Mouse (Mus musculus) left cerebral cortex, adult 18-20 months (tissue): ENCODE results near the gene Sgcb. TPM values are rescaled to one million over a fixed set of nuclear protein-coding genes. Genes with fewer than 3 reads are reported as not detected.

Experiments used
- DNase-seq, 2 experiments: peaks; one replicate each; pipeline ENCODE4 v3.0.0; 2021 to 2022; ENCODE audit warnings: low spot score in 2 of 2, mixed read lengths in 1 of 2
- long read RNA-seq, 2 experiments: library from polyadenylated mRNA; stranded (forward); transcript quantifications; one replicate each; pipeline ENCODE4 v2.0.0; 2021
- total RNA-seq, 2 experiments: library from RNA; stranded (reverse); gene quantifications; 2 replicates each; pipeline ENCODE4 v1.2.3; 2021

The Sgcb gene
- total RNA-seq: 10 to 100 TPM; 40.2 to 43.2 TPM
- long read RNA-seq, experiment 1, transcript Sgcb-201 (6 exons, 3,786 nt): major isoform, 64 of 83 reads
- long read RNA-seq, experiment 1, partial matches to known transcripts: 9 of 83 reads
- long read RNA-seq, experiment 1, other reads (novel, unspliced or antisense): 10 of 83 reads
- long read RNA-seq, experiment 2, transcript Sgcb-201 (6 exons, 3,786 nt): major isoform, 51 of 69 reads
- long read RNA-seq, experiment 2, partial matches to known transcripts: 5 of 69 reads
- long read RNA-seq, experiment 2, other reads (novel, unspliced or antisense): 13 of 69 reads

DNA sequence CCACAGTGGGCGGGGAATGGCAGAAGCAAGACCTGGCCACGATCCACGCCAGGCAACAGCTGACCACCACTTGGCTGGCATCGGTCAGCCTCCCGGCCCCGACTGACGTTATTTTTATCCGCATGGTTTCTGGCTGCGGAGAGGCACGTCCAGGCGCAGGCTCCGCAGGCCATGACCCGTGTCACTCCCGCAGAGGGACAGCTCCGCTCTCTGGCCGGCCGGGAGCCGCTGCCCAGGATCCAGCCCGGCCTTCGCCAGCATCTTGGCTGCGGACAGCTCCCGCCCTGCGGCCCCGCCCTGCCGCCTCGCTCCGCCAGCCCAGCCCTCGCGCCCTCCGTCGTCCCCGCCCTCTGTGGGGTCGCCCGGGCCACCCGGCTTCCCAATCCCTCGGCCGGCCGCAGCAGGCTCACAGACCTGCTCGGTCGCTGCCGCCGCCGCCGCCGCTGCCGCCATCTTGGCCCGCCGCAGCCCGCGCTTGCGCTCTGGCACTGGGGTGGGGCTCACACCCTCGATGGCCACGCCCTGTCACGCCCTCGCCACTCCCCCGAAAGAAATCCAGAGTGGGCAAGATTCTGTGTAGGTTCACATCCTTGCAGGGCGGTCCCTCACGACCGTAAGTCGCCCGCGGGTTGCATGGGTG lies at the start of gene Sgcb:
TSS of gene Sgcb (minus strand) at position 530 of the 640 bp plus-strand sequence.
- peak; percentile 86 to 87 for DNase-seq

- no peak for DNase-seq
Measured at GRCm38 (mm10) chr5:73694254-73695015, 46.8 kb upstream of the Sgcb start.

DNA sequence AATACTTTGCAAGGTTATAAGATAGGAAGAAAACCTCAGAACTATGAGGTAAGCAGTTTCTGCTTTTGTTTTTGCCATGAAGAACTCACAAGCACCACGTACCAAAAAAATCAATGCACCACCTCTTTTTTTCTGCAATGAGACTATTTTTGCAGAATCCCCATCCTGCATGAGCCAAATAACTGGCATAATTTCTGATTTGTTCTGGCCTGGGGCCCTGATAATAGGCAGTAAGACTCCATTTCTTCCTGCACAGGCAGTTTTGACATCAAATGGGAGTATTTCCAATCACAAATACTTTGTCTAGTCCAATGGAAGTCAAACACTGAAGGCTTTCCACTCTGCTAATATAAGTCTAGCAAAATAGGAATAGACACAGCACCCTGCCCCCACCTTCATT lies 46.2 kb upstream of the Sgcb start:
- no peak for DNase-seq

DNA sequence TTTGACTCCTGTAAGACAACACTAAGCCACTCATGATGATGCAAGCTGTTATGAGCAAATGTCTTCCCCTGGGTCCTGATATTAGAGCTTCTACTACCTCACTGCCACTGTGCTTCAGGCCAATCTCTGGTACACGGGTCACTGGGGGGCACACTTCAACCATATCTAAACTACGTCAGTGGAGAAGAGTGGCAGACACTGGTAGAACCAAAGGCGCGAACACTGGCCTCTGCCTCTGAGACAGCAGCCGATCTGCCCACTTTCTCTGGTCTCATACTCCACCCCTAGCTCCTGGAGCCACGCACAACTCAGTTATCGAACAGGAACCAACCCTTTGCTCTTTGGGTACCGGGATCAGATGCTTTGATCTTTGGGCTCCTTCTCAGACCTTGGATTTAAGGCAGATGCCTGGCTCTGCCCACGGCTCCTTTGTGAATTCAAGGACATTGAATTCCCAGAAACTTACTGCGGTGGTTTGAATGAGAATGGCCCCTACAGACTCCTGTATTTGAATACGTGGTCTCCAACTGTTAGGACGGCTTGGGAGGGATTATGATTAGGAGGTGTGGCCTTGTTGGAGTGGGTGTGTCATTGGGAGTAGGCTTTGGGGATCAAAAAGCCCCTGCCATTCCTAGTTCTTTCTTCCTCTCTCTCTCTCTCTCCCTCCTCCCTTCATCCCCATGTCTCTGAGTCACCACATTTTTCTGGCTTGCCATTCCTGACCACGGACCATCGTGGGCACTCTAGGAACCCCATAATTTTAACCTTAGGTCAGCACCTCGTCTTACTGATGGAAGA lies 44.3 kb upstream of the Sgcb start:
- DNase-seq: no peak

- no peak for DNase-seq
Measured at GRCm38 (mm10) chr5:73690146-73690545, 42.6 kb upstream of the Sgcb start.

DNA sequence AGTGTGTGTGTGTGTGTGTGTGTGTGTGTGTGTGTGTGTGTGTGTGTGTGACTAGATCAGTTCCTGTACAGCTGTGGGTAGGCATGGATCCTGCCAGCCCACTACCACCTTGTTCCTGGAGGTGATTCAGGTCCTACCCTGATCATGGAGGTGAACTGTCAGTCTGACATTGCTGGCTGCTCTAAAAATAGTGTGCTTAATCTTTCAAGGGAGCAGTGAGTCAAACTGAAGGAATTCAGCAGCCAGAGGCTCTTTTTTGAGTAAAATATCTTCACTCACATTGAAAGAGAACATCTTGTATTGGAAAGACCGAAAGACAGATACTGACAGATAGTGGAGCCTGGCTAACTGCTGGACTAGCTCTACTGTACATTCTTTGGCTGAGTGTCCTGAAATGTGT lies 41.0 kb upstream of the Sgcb start:
- no peak for DNase-seq

GRCm38 (mm10) chr5:73686149-73686548 lies 38.6 kb upstream of the Sgcb start:
- DNase-seq: no peak

DNA sequence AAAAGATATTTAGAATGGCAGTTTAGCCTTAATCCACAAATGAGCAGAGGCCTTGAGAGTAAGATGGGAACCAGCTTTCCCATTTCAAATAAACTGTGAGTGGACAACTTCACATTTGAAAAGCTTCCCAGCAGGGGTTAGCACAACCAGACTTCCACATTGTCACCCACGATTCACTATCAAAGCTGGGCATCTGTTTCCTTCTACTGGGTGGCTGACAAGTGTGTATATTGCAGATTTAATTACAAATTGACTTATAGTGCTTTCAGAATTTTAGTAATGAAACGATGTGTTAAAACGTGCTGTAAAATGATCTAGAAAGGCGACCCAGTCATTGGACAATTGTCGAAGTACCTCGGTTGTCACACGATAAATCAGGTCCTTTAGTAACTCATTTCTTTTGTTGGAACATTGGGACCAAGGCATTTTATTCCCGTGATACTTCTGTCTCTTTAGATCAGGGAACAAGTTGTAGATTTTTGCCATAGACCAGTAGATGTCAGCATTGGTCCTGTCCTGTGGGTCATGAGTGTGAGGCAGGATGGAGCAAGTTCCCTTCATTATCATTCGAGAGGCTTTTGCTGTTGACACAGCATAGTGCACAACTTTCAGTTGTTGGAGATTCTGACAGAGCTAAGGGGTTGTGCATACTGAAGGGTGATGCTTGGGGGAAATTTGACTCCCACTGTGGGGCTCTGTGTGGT lies 36.3 kb upstream of the Sgcb start:
- no peak for DNase-seq

DNA sequence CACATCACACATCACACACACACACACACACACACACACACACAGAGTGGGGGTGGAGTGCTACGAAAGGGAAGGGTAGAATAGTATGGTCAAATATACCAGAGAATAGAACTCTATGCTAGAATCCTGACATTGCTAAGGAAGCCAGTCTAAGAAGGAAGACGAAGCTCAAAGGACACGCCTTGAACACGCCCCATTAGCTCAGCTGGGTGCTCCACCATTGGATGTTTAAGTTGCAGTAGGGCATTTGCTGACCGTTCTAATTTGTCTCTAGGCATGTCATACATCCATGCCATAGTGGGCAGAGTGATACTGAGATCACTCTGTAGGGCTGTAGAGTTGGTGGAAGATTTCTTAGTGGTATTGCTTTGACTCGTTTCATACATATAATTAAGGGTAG lies 35.6 kb upstream of the Sgcb start:
- no peak for DNase-seq

GRCm38 (mm10) chr5:73676626-73677025 lies 29.0 kb upstream of the Sgcb start:
- DNase-seq: peak in 1 of 2 experiments; percentile 4

DNA sequence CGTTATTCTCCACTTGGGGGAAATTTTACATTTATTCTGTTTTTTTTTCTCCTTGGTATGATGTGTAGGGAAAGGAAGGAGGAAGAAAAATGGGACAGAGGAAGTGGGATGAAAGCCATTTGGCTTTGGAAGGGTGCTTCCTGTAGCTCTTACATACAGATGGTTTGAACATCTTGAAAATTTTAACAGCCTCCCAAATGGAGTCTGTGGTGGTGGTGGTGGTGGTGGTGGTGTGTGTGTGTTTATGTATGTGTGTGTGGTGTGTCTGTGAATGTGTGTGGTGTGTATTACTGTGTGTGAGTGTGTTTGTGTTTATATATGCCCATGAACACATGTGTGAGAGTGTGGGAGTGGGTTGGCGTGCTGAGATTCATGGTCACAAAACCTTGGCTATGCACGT lies 28.0 kb upstream of the Sgcb start:
- DNase-seq: no peak

DNA sequence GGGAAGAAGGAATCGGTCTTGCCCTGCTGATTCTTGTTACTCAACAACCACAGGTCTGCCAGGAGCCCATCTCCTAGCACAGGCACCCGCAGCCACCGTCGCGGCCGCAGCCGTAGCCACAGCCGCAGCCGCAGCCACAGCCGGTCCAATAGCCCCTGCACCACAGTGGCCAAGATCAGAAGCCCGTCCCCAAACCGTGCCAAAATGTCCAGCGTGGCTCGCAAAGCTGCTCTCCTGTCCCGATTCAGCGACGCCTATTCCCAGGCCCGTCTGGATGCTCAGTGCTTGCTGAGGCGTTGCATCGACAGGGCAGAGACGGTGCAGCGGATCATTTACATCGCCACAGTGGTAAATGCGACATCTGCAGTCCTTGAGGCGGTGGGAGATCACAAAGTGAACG lies 21.8 kb upstream of the Sgcb start:
- no peak for DNase-seq

GRCm38 (mm10) chr5:73667877-73668276 lies 20.3 kb upstream of the Sgcb start:
- no peak for DNase-seq

GRCm38 (mm10) chr5:73666695-73667094 lies 19.1 kb upstream of the Sgcb start:
- no peak for DNase-seq

DNA sequence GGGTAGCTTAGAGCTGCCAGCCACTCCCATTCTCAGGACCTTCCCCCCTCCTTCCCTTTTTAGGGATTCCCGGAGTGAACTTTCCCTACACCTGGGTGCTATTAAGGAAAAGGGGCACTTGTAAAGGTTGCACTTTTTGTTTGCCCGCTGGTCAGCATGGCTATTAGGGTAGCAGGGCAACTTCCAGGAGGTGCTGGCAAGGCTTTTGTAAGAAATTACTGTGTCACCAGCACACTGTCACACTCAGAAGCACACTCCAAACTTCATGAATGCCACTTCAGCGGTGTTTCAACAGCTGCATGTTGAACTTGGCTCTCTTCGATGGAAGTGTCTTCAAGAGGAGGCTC lies 4.2 kb upstream of the Sgcb start:
- no peak for DNase-seq

DNA sequence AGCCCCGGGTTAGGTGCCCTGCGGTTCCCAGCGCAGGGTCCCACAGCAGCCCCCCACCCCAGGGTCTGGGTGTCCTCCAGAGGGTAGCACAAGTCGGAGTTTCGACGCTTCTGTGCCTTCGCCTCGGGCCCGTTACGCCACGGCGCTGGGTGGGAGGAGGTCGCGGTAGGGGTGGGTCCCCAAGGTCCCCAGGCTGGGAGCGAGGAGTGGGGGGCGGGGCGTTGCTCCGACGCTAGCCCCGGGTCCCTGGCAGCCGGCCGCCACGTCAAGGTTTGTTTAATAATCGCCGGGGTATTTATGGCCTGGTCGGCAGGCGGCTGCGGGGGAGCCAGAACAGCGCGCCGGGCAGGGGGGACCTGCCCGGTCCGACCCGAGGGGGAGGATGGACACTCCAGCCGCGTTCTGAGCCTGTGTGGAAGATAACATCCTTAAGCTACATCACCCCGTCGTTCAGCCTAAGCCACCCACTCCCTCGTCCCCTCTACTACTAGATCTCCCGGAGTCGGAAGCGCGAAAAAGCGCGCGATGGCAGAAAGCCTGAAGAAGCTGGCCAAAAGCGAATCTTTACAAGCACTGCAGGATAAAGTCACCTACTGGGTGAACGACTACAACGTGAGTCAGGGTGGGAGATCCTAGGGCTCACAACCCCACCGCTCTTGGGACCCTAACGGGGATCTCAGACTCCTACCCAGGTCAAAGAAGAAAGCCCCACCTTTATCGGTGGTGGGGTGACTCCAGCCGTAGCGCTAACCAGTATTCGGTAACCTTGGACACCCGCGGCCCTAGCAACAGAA lies 3.7 kb upstream of the Sgcb start, which contains the start of gene Spata18:
TSS of gene Spata18 (plus strand) at position 319 of the 794 bp plus-strand sequence.
- DNase-seq: no peak

GRCm38 (mm10) chr5:73650365-73650964 lies 2.9 kb upstream of the Sgcb start:
- no peak for DNase-seq

DNA sequence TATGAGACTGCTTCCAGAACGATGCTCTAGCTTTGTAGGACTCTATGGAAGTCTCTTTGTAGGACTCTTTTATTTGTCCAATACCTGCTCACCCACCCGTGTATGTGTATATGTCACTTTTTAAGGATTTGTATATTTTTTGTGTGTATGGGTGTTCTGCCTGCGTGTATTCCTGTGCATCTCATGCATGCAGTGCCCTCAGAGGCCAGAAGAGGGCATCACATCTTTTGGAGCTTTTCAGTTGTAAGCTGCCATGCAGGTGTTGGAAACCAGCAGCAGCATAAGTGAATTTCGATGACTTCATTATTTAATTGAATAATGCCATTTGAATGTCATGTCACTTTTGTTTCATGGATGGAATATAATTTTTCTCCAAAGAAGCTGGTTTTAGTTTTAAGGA lies 5.5 kb downstream of the Sgcb start:
- DNase-seq: peak in 1 of 2 experiments; percentile 41

DNA sequence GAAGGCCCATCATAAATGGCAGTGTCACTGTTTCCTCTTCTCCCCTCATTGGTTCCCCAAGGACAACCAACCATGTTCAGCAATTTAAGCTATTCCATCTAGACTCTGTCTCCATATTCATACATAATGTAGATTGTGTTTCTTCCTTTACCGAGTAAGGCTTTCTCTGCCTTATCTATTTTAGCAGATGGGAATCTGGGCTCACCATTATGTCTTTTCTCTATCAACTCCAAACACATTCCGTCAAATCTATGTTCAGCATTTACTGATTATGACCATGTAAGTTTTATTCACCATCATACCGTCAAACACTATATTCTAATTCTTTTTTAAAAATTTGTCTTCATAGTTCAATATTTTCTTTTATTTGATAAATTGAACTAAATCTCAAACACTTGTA lies 6.5 kb downstream of the Sgcb start:
- DNase-seq: no peak
